Mouse (Mus musculus) small intestine, adult 10 weeks (tissue): ENCODE results near the gene Ube3c. TPM values are rescaled to one million over a fixed set of nuclear protein-coding genes. Genes with fewer than 3 reads are reported as not detected.

Experiments used
- polyA plus RNA-seq: library from polyadenylated mRNA; stranded (reverse); fragments of 350-450 nt; fragmentation: Illumina TruSeq; extraction: RNeasy Lipid Tissue Mini Kit (QIAGEN cat#74804); gene quantifications from one replicate; pipeline ENCODE4 v1.2.3, GENCODE M21; 2014; ENCODE audit warnings: low replicate concordance

Gene Ube3c
- 31.4 TPM for polyA plus RNA-seq

DNA sequence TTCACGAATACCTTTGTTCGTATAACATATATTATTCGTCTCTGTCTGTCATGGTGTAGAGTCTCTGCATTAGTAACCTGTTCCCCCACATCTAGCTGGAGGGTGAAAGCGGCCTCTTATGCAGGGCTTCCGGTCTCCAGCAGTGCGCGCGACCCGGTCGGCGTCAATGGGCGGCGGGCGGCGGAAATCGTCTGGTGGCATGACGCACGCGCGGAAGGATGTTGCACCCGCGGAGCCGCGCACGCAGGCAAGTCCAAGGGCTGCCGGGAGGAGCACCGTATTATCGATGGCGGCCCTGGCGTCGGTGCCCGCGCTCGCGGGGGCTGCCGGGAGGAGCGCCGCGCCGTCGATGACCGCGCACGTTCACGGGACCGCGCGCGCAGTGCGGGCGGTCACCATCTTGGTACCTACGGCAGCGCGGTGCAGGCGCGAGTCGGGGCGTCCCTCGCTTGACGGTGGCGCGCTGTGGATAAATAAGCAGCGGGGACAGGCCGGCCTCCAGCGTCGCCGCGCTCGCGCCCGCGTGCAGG, at the start of gene Ube3c:
Gene Ube3c (plus strand): TSS at position 395 of the 530 bp plus-strand sequence.

Other genes starting within 250 kb of the Ube3c start
- gene Lmbr1, start 190.9 kb upstream of the Ube3c start, polyA plus RNA-seq = 12.3 TPM
- gene Nom1, start 134.6 kb upstream of the Ube3c start, polyA plus RNA-seq = 7.8 TPM
- gene Mnx1, start 90.8 kb upstream of the Ube3c start, polyA plus RNA-seq = 0.78 TPM
- 327 TPM for gene Dnajb6, start 166.4 kb downstream of the Ube3c start, polyA plus RNA-seq
- not detected for gene Gm5129, start 166.7 kb downstream of the Ube3c start, polyA plus RNA-seq